Mouse (Mus musculus) C2C12 (cell line): ENCODE measurements around the gene Fgf8.

ENCODE experiments used
- CEBPB ChIP-seq: IDR thresholded peaks from one replicate; pipeline ENCODE4 v1.6.1; 2011; ENCODE audit warnings: low read depth, mild to moderate bottlenecking, control low read depth, moderate library complexity
- CTCF ChIP-seq: IDR thresholded peaks from one replicate; pipeline ENCODE4 v1.5.1; 2011; ENCODE audit not compliant: control insufficient read depth, insufficient read depth, insufficient read length
- MYOD1 ChIP-seq: IDR thresholded peaks from one replicate; pipeline ENCODE4 v1.6.1; 2011; ENCODE audit warnings: low read depth; ENCODE audit not compliant: control insufficient read depth, insufficient read length
- MYOG ChIP-seq: IDR thresholded peaks from one replicate; pipeline ENCODE4 v1.6.1; 2011; ENCODE audit not compliant: control insufficient read depth, insufficient read length; ENCODE audit errors: extremely low read depth

- TF ChIP-seq CTCF: no peak
- no peak for TF ChIP-seq MYOG
- no peak for TF ChIP-seq MYOD1
- TF ChIP-seq CEBPB: no peak
These were observed 34.0 kb downstream of the Fgf8 start for GRCm38 (mm10) chr19:45708704-45709103.
